Mouse (Mus musculus) testis, adult 2 months (tissue): Measurements from ENCODE around the gene Pheta2.

Source experiments
- CTCF ChIP-seq: fragments of 200-500 bp; IDR thresholded peaks from 2 replicates; pipeline ENCODE4 v1.5.1; 2012; ENCODE audit warnings: low read depth, mild to moderate bottlenecking, inconsistent platforms, low read length, moderate library complexity; ENCODE audit not compliant: control insufficient read depth, insufficient read depth, insufficient replicate concordance
- POLR2A ChIP-seq: fragments of 200-500 bp; IDR thresholded peaks from 2 replicates; pipeline ENCODE4 v1.6.1; 2012; ENCODE audit warnings: low read depth, mild to moderate bottlenecking, inconsistent platforms, low read length, moderate library complexity; ENCODE audit not compliant: control insufficient read depth

GRCm38 (mm10) chr15:82354126-82354945 lies 15.6 kb downstream of the Pheta2 start, which contains the start of gene Ndufa6:
- TF ChIP-seq POLR2A (peak; percentile 98), CTCF (peak; percentile 78)
